Mouse (Mus musculus): ENCODE results near the gene Vav1. TPM values are rescaled to one million over a fixed set of nuclear protein-coding genes. Genes with fewer than 3 reads are reported as not detected.
A peak's percentile ranks its signal among the peaks of the same experiment; 100 is the strongest.
"Not testable (repeated sequence)": the region's sequence is repeated elsewhere in the genome, so short reads cannot be mapped to it uniquely, and the experiment has no call there.

The Vav1 gene
- polyA plus RNA-seq, 1 experiment, result 12.3 TPM

DNA sequence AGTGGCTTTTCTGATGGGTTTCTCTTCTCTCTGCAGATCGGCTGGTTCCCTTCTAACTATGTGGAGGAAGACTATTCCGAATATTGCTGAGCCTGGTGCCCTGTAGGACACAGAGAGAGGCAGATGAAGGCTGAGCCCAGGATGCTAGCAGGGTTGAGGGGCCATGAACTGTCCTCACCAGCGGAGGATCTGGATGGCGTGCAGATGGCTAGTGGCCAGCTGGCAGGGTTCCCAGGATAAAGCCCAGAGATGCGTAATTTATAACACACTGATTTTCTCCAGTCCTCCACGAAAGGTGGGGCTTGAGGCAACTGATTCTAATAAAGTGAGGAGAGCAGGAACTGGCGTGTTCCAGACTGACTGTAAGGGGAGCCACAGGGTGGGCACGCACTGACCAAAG is 48.7 kb downstream of the Vav1 start:
- TF ChIP-seq POLR2A (IDR thresholded peaks at IDR 0.05; ENCODE audit: borderline replicate concordance, extremely low read depth, low read depth, low read length) (no peak), CTCF (IDR thresholded peaks at IDR 0.05; ENCODE audit: insufficient read depth, low read length) (no peak)
- no peak for DNase-seq
- no peak overlapping the region for H3K4me3 ChIP-seq (replicated peaks; ENCODE audit: extremely low read depth, low read depth, low read length)
- no peaks in the 10 kb centered on the region for H3K4me1 ChIP-seq (ENCODE audit: control insufficient read depth, insufficient read depth, low read length)
- 45% methylated on average over 8 of the region's 8 CpGs for WGBS

DNA sequence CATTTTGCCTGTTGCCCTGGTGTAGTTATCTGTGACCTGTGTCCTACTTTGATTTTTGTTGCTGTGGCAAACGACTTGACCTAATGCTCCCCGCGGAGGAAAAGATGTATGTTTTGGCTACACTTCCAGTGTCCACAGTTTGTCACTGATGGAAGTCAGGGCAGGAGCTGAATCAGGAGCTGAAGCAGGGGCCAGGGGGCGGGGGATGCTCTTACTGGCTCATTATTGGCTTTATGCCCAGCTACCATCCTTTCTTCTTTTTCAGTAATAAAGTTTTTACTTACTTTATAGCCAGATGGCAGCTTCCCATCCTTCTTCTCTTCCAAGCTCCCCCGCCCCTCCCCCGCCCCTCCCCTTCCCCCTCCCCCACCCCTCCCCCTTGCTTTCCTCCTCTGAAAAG is 50.0 kb downstream of the Vav1 start:
- no peak for DNase-seq
- Histone ChIP-seq H3K4me1 (ENCODE audit: control insufficient read depth, insufficient read depth, low read length) (no peaks in the 10 kb centered on the region), H3K4me3 (replicated peaks; ENCODE audit: extremely low read depth, low read depth, low read length) (no peak overlapping the region)
- WGBS, result 32% methylated on average over 5 of the region's 6 CpGs
- TF ChIP-seq CTCF (IDR thresholded peaks at IDR 0.05; ENCODE audit: insufficient read depth, low read length), result no peak

DNA sequence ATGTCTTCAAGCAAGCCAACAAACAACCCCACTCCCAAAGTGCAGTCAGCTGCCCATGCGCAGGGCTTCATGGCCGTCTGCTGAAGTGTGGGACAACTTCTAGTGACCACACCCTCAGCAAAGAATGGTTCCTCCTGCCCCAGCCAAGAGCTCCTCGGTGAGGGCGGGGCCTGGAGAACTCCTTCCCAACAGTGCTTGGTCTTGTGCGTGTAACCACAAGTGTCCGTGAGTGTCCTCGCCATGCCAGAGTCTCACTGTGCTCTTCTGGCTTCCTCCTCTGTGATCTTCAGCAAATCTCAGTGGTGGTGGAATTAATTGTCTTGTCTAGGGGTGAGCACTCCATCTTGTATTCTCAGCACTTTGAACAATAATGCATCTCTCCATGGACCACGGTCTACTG is 52.1 kb downstream of the Vav1 start:
- WGBS, result 69% methylated on average over 8 of the region's 8 CpGs
- TF ChIP-seq POLR2A (IDR thresholded peaks at IDR 0.05; ENCODE audit: borderline replicate concordance, extremely low read depth, low read depth, low read length), result no peak
- no peak for TF ChIP-seq CTCF (IDR thresholded peaks at IDR 0.05; ENCODE audit: insufficient read depth, low read length)
- DNase-seq, result no peak

DNA sequence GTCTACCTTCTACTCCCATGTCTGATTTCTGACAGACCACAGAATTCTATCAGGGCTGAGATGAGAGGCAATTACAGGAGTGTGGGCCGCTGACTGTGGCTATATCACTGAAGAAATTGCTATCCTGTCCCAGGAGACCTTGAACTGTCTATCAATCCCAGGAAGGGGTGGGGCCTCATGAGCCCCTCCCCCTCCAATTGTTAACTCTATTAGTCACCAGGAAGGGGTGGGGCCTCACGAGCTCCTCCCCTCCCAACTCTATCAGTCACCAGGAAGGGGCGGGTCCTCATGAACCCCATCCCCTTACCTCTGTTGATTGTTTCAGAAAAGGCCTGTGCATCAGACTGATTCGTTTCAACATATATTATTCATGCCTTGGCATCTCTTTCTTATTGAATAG is 53.3 kb downstream of the Vav1 start:
- H3K4me3 ChIP-seq (replicated peaks; ENCODE audit: extremely low read depth, low read depth, low read length), result no peak overlapping the region
- no peaks in the 10 kb centered on the region for H3K4me1 ChIP-seq (ENCODE audit: control insufficient read depth, insufficient read depth, low read length)
- TF ChIP-seq CTCF (IDR thresholded peaks at IDR 0.05; ENCODE audit: insufficient read depth, low read length) (no peak), POLR2A (IDR thresholded peaks at IDR 0.05; ENCODE audit: borderline replicate concordance, extremely low read depth, low read depth, low read length) (no peak)
- 71% methylated on average over 4 of the region's 4 CpGs for WGBS
- no peak for DNase-seq

More for the DNA sequence above, 52.1 kb downstream of the Vav1 start:
- H3K4me3 ChIP-seq (replicated peaks; ENCODE audit: extremely low read depth, low read depth, low read length), result no peak overlapping the region
- H3K4me1 ChIP-seq (ENCODE audit: control insufficient read depth, insufficient read depth, low read length), result no peaks in the 10 kb centered on the region

DNA sequence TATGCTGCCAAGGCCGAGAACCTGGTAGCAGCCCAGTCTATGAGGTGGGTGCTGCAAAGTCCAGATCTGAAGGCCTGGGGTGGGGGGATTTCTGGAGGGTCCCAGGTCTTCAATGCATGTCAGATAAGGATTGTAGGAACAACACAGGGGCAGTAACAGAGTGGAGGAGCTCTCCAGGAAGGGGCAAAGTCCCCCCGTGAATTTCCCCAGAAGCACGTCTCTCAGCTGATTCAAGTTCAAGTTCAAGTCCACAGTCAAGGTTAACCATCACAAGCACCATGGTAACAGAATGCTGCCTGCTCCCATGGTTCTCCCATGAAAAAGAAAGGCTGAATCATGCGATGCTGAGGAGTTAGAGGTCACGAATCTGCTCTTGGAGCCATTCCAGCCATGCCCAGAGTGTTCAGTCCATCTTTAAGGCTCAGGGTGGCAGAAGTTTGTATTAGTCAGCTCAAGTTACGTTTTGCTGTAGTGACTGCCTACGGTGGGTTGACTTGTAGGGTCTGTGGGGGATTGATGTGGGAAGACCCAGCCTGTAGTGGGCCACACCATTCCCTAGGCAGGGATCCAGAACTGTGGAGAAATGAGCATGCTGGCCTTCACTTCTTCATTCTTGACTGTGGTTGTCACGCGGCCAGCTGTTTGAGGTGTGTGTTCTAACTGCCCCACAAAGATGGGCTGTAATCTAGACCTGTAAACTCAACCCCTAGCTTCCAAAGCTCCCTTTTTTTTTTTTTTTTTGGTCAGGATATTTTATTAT is 55.3 kb downstream of the Vav1 start:
- Histone ChIP-seq H3K4me1 (ENCODE audit: control insufficient read depth, insufficient read depth, low read length) (no peaks in the 10 kb centered on the region), H3K4me3 (replicated peaks; ENCODE audit: extremely low read depth, low read depth, low read length) (no peak overlapping the region)
- WGBS, result 70% methylated on average over 9 of the region's 9 CpGs
- DNase-seq, result no peak
- TF ChIP-seq CTCF (IDR thresholded peaks at IDR 0.05; ENCODE audit: insufficient read depth, low read length), result no peak
- TF ChIP-seq POLR2A (IDR thresholded peaks at IDR 0.05; ENCODE audit: borderline replicate concordance, extremely low read depth, low read depth, low read length), result no peak

DNA sequence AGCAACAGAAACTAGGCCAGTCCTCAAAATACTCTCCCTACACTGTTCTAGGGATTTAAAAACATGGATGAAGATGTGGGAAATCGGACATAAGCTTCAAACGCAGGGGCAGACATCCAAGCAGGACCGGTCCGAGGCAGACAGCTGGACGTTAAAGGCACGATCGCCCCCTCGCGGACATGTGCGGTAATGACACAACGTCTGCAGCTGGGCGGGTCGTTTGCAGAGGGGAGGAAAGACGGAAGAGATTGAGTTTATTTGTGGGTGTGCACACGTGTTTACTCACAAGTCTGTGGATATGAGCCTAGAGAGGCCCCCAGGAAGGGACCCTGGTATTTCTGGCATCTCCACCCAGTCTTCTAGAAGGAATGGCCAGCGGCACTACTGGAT is 55.9 kb downstream of the Vav1 start:
- Histone ChIP-seq H3K4me3 (replicated peaks; ENCODE audit: extremely low read depth, low read depth, low read length) (no peak overlapping the region), H3K4me1 (ENCODE audit: control insufficient read depth, insufficient read depth, low read length) (no peaks in the 10 kb centered on the region)
- 6% methylated on average over 16 of the region's 16 CpGs for WGBS
- DNase-seq, result peak; percentile 82
- TF ChIP-seq POLR2A (IDR thresholded peaks at IDR 0.05; ENCODE audit: borderline replicate concordance, extremely low read depth, low read depth, low read length), result no peak
- TF ChIP-seq CTCF (IDR thresholded peaks at IDR 0.05; ENCODE audit: insufficient read depth, low read length), result peak; percentile 91

DNA sequence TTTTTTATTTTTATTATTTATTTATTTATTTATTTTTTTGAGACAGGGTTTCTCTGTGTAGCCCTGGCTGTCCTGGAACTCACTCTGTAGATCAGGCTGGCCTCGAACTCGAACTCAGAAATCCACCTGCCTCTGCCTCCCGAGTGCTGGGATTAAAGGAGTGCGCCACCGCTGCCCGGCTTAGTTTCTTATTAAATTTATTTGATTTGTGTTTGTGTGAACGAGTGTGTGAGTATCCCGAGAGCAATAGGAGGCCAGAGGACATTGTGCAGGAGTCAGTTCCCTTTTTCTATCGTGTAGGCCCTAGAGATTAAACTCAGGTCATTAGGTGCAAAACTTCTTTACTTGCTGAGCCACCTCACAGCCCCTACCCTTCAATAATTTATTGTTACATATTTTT is 56.3 kb downstream of the Vav1 start:
- H3K4me1 ChIP-seq (ENCODE audit: control insufficient read depth, insufficient read depth, low read length); H3K4me3 ChIP-seq (replicated peaks; ENCODE audit: extremely low read depth, low read depth, low read length); DNase-seq: not testable (repeated sequence)
- whole genome bisulfite sequencing, result 59% methylated on average over 9 of the region's 9 CpGs

DNA sequence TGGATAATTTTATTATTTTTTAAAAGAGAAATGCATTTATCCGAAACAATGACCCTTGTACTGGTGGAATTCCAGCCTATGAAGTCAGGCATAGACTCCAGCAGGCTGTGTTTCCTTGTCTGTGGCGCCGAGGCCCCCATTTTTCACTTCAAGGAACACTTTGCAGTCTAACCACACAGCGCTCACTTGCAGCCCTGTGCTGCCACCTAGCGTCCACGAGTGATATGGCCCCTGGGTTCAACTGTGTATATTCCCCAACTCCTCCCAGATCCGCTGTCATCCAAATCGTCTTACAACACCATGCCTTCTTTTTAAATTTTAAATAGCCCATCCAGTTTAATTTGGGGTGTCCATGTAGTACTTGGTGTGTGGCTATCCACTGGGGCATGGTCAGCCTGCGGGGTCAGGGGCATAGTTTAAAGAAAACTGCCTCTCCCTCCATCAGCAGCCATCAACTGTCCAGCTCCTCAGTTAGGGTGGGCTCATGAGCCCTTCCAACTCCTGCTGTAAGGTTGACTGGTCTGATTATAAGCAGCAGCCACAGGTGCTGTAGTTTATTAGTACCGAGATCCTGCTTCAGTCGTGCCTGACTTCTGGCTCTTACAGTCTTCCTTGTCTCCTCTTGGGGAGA is 56.9 kb downstream of the Vav1 start:
- Histone ChIP-seq H3K4me3 (replicated peaks; ENCODE audit: extremely low read depth, low read depth, low read length) (no peak overlapping the region), H3K4me1 (ENCODE audit: control insufficient read depth, insufficient read depth, low read length) (no peaks in the 10 kb centered on the region)
- DNase-seq, result peak; percentile 82
- 9% methylated on average over 11 of the region's 11 CpGs for WGBS
- TF ChIP-seq CTCF (IDR thresholded peaks at IDR 0.05; ENCODE audit: insufficient read depth, low read length) (peak; percentile 99), POLR2A (IDR thresholded peaks at IDR 0.05; ENCODE audit: borderline replicate concordance, extremely low read depth, low read depth, low read length) (no peak)

DNA sequence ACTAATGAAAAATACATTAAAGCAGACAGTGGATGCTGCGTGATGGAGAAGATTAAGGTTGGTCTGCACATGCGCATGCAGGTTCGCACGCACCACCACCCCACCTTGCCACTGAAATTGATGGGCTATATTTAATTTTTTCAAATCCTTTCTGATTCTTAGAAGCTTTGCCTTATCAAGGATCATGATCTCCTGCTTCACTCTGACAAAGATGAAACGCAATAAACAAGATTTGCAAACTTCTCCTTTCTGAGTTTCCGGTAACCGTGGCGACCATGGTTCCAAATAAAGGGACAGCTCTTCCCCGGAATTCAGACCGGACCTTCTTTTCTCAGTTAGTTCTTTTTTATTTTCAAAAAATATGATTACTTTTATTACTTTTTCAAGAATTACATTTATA is 59.1 kb downstream of the Vav1 start:
- no peak for TF ChIP-seq POLR2A (IDR thresholded peaks at IDR 0.05; ENCODE audit: borderline replicate concordance, extremely low read depth, low read depth, low read length)
- TF ChIP-seq CTCF (IDR thresholded peaks at IDR 0.05; ENCODE audit: insufficient read depth, low read length), result no peak
- 72% methylated on average over 10 of the region's 10 CpGs for WGBS
- no peak for DNase-seq

DNA sequence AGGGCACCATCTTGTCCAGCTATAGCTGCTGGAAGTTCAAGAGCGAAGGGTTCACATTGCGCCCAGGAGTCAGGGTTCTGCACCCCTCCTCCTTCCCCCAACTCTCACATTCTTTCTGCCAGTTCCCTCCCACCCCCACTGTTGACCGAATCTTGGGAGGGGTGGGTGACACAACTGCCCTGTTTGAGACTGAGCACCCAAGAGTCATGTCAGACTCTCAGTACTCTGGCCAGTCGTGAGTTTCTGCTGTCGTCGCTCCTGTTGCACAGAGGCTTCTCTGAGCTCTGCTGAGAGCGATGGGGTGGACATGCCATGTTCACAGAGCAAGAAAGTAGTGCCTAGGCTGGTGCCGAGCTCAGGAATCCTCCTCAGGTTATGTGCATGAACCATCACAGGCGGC is 60.4 kb downstream of the Vav1 start:
- 57% methylated on average over 9 of the region's 9 CpGs for WGBS
- TF ChIP-seq POLR2A (IDR thresholded peaks at IDR 0.05; ENCODE audit: borderline replicate concordance, extremely low read depth, low read depth, low read length) (no peak), CTCF (IDR thresholded peaks at IDR 0.05; ENCODE audit: insufficient read depth, low read length) (no peak)
- Histone ChIP-seq H3K4me1 (ENCODE audit: control insufficient read depth, insufficient read depth, low read length) (no peaks in the 10 kb centered on the region), H3K4me3 (replicated peaks; ENCODE audit: extremely low read depth, low read depth, low read length) (no peak overlapping the region)
- no peak for DNase-seq

More for the DNA sequence above, 59.1 kb downstream of the Vav1 start:
- H3K4me3 ChIP-seq (replicated peaks; ENCODE audit: extremely low read depth, low read depth, low read length), result no peak overlapping the region
- no peaks in the 10 kb centered on the region for H3K4me1 ChIP-seq (ENCODE audit: control insufficient read depth, insufficient read depth, low read length)
